Mouse (Mus musculus) spleen, adult 12 weeks (tissue): ENCODE data around the gene Atxn1.

Source experiments
- DNase-seq: peaks from one replicate; pipeline ENCODE4 v3.0.0; 2022; ENCODE audit warnings: low spot score

Gene Atxn1

DNA sequence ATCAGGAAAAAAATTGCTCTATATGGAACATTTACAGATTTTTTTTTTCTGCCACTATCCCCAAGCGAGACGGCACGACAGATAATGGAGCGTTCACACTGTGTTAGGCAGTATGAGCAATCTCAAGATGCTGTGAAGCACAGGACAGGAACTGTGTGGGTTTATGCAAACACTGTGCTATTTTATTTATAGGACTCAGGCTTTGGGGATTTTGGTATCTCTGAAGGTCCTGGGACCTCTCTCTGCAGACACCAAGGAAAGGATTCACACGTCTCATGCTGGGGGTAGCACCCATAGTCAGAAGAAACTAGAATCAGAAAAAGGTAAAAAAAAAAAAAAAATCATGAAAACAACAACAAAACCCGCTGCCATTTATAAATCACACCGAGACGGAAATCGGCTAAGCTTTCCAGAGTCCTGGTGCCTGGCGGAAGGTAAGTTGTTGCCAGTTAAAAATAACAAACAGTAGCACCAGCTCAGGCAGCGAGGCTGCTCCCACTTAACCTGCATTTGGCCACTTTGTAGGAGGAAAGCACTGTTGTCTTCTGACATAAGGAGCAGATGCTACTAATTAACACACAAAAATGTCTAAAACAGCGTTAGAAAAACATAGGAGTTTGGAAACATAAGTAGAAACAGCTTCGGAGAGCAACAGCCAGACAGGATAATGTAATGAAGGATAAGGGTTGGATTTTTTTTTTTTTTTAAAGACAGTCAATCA is 102.8 kb downstream of the Atxn1 start:
- DNase-seq = no peak

DNA sequence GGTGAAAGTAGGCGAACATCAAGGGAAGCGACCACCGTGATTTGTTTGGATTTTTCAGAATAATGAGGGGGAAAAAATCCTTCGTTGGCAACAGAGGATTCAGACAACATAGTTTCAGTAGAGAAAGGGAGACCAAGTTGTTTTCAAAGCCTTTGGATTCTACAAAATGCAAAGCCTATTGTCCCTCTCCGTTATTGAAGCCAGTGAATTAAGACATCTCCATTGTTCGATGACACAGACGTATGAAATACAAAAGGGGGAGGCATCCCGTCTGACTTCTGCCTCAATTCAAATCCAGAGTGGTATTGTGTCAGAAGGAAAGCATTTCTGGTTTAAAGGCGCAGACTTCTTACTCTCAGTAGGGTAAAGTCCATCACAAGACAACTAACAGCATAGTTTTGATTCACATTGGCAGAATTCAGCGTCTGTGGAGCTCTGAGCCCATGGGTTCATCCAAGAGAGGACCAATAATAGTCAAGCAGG is 103.7 kb downstream of the Atxn1 start:
- no peak for DNase-seq

DNA sequence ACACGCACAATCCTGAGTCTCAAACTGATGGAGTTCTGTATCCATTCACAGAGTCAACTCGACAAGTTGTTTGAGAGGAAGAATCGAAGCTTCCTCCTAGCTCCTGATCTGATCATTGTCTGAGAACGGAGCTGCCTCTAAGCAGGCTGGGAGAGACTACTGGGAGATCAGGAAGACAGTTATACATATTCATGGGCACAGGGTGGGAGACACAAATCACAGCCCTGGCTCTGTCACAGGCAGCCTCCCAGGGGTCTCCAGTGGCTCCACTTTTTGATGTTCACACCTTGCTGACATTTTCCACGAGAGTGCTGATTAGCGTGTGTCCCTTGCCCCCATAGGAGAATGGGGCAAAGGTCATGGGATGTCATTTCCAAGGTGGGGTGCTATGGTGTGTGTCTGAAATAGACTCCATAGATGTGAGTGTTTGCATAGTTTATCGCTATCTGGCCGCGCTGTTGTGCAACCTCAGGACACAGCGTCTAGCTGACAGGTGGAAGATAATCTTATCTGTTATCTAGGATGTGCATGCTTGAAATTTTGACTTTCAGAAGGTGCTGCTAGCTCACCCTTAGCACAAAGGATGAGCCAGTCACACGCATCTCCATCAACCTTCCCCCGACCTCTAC is 105.6 kb downstream of the Atxn1 start:
- DNase-seq = no peak

DNA sequence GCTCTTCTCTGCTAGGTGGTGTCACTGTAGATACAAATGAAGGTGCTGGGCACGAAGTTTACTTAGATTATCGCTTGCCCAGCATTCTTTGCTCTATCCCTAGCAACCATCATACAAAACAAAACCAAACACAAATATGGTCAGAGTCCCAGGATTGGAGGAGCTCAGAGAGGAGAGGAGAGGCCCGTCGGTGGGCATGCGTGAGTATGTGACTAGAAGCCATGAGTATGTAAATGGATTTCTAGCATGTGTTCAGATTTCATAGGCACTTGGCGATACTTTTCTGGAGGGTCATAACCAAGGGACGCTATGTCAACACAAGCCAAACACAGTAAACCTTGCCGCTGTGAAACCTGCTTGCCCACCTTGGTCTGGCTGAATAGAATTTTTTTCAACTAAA is 107.4 kb downstream of the Atxn1 start:
- no peak for DNase-seq

DNA sequence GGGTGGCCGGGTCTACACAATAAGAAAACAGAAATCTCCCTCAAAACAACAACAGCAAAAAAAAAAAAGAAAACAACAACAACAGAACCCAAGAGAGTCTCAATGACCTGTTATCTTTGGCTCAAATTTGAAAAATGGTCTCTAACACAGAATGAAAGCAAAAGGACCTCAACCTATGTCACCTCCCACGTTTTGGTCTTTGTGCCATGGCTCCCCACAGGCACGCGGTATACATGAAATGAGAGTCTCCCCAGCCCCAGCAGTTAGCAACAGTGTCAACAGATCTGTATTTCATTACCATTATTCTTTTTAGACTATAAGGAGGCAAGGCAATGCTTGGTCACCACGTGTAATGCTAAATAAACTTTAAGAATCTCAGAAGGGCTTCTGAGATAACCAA is 110.3 kb downstream of the Atxn1 start:
- DNase-seq = no peak

DNA sequence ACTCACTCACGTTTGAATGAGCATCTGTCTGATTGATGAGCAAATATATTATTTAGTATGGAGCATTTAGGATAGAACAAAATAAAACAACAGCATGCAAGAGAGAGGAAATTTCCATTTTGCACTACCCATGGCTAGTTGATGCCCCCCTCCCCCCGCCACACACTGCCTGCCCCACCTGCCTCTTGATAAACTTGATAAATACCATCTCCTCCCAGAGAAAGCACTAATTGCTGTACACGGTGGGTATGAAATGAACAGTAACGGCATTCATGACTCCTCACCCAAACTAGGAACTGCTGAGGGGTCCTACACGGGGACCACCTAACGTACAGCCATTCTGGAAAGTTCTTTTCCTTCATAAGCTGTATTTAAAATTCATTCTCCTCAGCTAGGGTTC is 111.1 kb downstream of the Atxn1 start:
- no peak for DNase-seq

DNA sequence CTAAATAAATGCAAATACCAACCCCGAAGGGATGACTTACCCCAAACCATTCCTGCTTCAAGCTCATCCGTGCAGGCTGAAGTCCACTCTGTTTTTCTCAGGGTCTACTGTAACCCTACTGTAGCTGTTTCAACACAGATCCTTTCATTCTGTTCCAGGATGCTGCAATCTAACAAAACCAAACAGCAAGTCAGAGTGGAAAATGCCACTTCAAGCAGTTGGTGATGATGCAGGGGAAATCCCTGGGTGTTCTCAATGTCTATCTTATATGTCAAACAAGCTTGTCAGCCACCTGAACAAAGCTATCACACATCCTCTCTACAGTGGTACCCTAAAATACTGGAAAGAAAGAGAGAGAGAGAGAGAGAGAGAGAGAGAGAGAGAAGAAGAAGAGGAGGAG is 112.5 kb downstream of the Atxn1 start:
- no peak for DNase-seq

DNA sequence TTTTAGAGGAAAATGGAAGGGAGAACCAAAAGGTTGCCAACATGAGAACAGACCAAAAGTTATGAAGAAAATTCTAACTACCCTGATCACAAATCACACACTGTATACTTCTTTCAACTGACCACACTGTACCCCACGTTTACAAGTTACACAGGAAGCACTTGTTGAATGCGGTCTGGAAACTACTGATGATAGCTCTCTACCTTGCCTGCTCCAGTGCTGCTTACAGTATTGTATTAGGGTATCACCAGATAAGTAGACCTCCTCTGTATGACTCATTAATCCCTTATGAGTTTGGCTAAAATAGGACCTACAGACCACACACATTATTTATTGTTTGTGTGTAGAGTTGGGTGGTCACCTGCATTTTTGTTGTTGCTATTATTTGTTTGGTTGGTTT is 113.1 kb downstream of the Atxn1 start:
- no peak for DNase-seq

DNA sequence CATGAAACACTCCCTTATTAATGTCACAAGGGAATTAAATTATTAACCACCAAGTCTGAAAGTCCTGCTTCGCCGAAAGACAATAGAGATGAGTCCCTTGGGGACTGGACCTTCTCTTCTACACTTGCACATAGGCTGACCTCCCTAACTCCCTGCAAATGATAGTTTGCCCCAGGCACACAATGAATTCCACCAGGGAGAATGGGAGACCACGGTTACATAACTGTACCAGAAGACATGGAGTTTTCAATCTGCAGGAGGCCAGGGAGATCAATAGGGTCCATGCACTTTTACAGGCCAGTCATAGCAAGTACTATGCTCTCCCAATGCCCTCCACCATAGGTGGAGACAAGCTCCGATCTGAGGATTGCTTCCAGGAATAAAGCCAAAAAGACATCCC is 113.7 kb downstream of the Atxn1 start:
- no peak for DNase-seq

DNA sequence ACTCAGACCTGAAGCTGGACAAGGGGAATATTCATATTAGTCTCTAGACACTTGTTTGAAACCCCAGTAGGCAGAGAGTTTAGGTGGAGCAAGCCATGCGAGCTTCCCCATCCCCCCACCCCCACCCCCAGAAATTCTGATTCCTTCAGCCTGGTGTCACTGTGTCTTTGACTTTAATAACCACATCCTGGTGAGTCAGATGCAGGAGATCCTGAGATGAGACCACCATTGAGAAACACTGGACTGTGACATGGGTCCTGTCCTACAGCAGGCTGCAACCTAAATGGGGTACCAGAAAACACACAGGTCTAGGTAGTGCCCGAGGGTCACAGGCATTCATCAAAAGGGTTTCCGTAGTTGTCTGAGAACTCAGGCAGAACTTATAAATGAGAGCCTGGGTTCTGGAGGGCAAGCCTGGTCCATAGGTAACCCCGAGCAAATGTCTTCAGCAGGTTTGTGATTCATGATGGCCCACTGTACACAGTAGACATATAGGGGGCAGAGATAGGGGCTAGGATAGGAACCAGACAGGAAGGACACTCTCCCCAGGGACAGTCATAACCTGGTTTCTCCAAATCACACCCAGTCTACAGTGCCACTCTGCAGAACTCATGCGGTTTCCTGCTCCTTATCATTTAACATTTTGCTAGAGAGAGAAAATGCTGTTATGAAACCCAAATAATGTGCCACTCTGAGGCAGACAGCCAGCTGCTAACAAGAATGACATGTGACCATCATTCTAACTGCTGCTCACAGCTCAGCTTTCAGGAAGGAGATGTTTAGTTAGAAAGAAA is 114.4 kb downstream of the Atxn1 start:
- DNase-seq = no peak

DNA sequence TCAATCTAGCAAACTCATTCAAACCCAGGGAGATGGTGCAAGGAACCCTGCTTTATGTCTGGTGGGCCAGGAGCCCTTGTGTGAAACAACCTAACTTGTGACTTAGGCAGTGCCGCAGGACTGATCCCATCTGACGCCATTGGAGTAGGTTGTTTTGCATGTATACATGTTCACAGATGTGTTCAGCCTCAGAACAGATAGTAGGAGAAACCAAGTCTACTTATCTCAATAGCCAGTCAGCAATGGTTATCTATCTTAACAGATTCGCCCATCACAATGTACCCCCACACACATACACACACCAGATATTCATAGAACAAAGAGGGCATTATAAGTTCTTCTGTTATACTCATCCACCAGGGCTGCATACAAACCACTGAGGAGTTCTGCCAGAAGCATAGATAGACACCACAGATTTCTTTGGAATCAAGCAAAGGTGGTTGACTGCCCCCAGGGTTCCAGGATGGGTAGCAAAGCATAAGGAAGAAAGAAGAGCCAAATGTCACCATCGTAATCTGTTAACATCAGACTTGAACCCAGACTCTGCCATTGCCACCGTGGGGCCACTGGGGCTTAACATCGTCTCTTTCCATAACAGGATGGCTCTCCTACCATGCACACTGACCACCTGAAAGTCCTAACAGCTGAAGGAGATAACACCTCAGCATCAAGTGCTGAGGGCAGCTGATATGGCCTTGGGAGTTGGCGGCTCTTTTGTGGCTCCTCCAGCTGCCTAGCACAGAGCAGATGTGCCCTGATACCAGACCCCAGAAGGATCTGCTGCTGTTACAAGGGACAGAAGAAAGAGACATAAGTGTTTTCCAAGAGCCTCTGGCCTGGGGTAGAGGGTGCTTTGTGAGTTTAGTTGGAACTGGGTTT is 115.4 kb downstream of the Atxn1 start:
- DNase-seq = peak; percentile 23

DNA sequence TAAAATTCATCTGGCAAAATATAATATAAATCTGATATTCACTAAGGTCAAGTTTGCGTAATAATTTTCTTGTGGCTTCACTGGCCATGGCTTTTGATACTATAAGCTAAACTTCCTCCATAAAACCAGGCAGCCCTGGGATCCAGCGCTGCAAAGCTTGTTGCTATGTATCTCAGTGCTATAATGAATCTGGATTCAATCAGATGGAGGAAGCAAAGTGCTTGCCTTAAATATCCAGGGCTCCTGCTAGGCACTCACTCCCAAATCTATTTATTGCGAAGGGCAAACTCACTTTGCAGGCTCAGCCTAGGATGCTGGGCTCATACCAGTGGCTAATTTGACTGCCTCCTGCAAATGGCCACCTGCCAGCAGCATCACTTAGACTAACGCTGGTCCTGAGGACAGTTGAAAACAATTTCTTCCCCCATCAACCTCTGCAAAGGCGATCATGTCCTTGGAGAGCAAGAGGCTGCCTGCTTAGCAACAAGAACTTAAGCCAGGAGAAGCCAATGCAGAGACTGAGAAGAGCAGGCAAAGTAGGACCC is 122.2 kb downstream of the Atxn1 start:
- DNase-seq = no peak

DNA sequence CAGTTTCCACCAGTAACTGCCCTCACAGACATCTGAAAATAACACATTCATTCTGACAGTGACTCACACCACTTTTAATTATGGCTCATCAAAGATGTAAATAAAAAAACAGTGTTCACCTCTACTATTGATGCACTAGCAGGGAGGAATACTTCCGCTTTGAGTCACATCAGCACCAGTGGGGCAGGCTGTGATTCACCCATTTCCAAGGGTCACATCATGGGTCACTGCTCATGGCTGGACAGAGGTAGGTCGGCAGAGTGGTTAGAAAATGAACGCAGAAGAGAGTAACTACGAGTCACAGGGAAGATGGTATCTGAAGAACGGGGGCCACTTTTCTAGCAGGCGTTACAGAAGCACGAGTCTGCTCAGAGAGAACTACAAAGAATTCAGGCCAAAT is 124.9 kb downstream of the Atxn1 start:
- DNase-seq = no peak

DNA sequence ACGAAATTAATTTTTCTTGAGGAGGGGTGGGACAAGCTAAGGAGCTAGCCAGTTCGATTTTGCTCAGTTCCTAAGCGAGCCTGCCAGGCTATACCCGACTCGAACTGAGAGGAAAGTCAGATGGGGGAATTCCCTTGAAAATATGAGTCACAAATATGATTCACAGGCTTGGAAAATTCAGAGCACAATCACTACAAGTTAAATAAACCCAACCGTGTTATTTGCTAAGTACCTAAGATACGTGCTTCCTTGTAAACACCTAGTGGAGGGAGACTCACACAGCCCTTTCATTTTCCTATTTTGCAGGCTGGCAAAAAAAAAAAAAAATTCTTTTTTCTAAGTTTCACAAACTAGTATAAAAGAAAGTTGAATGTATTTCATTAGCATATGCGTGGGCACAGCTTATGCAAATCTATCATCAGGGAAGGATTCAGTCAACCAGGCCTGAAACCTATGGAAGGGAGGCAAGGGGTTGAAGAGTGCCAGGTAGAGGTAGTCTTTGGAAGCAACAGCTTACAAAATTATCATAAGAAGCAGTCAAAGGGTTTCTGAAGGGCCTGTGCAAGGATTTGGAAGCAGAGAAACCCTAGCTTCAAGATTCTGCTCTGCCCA is 127.1 kb downstream of the Atxn1 start:
- no peak for DNase-seq

DNA sequence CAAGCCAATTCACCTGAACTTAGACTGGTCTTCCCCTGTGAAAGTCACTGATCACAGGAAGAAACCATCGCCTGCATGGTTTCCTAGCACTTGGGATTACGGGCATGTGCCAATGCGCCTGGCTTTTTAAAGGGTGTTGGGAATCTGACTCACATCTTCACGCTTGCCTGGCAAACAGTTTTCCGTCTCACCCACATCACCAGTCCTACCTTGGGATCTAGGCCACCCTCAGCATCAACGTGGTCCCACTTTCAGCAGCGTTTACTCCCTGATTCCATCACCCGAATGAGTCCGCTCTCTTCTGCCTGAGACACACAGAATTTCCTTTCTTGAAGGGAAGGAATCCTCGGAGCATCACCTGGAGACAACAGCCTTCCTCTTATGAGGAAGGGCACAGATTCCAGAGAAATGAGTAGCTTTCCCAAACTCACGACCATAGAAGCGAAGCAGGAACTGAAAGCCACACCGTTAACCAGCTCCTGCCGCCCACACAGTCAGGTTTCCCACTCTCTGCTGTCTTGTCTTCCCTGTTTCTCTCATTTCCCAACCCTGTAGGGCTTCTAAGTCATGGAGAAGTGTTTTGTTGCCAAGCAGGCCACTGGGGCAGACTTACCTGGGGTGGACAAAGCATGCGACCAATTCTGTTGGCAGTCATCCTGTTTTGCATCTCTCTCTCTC is 128.3 kb downstream of the Atxn1 start:
- no peak for DNase-seq

DNA sequence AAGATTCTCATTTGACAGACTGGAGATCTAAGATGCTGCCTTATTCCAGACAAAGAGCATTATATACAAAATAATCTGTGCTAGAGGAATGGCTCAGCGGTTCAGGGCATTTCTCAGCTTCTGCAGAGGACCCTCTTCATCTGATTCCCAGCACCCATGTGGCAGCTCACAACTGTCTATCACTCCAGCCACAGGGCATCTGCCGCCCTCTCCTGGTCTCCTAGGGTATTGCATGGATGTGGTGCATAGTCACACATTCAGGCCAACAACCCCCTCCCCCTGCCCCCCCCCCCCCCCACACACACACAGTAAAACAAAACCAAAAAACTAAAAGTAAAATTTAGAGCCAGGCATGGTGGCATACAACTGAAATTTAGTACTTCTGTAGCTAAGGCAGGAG is 130.5 kb downstream of the Atxn1 start:
- DNase-seq = no peak

DNA sequence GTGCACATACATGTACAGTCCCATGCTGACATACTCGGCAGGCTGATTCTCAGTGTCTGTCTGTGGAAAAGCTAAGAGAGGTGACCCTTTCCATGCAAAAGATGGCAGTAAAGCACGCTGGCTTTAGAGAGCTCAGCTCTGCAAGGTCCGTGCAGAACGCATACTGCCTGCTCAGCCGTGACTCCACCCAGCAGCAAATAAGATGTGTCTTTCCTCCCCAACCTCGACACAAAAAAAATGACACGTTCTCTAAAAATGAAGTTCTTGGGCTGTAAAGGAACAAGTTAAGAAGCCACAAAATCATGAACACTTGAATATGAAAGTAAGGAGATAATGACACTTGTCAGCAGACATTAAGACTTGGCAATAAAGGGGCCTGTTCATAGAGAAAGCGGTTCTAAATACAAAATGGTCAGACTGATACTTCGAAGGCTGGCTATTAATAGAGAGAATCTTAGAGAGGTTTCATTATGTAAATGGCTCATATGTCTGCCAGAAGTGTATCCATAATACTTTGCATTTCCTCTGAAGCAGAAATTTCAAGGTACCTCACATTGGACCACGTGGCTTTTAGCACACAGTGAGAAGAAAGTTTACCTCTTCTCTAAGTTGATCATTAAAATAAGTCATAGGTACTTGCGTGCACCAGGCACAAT is 132.0 kb downstream of the Atxn1 start:
- no peak for DNase-seq

DNA sequence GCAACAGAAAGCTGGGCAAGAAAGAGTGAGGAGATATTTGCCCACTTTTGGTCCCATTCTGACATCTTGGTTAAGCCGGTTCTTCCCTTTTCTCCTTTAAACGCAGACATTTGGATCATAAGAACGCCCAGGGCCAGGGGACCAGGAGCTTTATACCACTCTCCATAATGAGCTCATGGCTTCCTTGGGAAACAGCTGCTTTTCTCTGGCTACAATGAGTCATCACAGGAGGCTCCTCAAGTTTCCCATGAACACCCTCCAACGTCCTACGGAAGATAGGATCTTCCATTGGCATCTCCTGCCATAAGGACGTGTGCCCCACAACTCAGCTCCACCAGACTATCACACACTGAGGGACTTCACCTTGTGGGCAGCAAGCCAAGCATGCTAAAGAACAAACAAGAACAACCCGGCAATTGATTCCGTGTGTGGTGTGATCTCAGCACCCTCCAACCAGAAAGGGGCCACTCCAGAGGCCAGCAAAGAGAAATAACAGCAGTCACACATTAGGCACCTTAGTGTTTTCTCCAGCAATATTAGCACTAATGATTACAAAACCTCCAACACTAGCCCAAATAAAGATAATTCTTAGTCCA is 135.4 kb downstream of the Atxn1 start:
- no peak for DNase-seq

DNA sequence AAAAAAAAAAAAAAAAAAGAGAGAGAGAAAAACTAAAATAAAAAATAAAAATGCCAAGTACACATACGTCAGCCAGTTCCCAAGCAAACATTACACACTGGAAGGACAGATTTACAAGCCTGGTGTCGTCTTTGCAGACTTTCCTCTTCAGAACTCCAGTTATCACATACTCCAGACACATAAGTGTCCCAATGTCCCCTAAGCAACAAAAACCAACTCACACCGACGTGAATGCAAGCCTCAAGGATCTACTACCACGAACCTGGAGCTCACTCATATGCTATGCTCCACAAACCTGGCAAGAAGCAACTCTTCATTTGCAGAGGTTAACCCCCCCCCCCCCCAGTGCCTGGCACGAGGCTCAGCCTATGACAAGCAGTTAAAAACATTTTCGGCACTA is 136.8 kb downstream of the Atxn1 start:
- no peak for DNase-seq

DNA sequence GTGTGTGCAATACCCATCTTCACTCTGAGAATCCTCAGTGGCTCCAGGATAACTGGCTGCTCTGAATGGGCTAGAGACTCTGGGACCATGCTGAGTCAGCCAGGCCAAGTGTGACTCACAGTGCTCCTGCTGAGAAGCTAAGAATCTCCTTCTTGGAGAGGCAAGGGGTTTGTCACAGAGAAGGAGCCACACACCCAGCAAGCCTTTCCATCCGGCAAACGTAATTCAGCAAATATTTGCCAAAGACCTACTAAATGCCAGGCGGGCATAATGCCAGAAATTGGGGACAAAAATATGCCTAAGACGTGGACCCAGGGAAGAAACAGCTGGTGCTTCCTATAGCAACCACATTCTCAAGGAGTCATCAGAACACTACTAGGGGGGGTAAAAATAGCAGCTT is 137.2 kb downstream of the Atxn1 start:
- no peak for DNase-seq
